Mouse (Mus musculus) ES-E14 (cell line): Measurements from ENCODE around the gene Aggf1. TPM values are rescaled to one million over a fixed set of nuclear protein-coding genes. Genes with fewer than 3 reads are reported as not detected.

Experiments used
- DNase-seq: peaks from one replicate; pipeline ENCODE4 v3.0.0-alpha.2; 2013; ENCODE audit warnings: low read depth, low spot score
- H3K27ac ChIP-seq: 2 replicates; pipeline ENCODE4 v1.5.1; 2012; ENCODE audit warnings: low read depth, mild to moderate bottlenecking, low read length, moderate library complexity, mixed read lengths; ENCODE audit not compliant: poor library complexity, insufficient read depth, severe bottlenecking
- H3K36me3 ChIP-seq: 2 replicates; pipeline ENCODE4 v1.6.1; 2012; ENCODE audit warnings: mild to moderate bottlenecking, low read length, moderate library complexity, mixed read lengths; ENCODE audit not compliant: control insufficient read depth, poor library complexity, insufficient read depth, severe bottlenecking
- H3K4me1 ChIP-seq, 2 experiments: fragments of 150-350 bp in 1 of 2; sonication (generic) in 1 of 2; 2 replicates each; pipeline ENCODE4 v1.6.1; 2012; ENCODE audit warnings: low read length in 2 of 2, mild to moderate bottlenecking in 1 of 2, mixed read lengths in 1 of 2; ENCODE audit not compliant: control insufficient read depth in 2 of 2, insufficient read depth in 2 of 2, poor library complexity in 1 of 2
- H3K4me3 ChIP-seq, 2 experiments: fragments of 150-350 bp in 1 of 2; sonication (generic) in 1 of 2; 2 replicates each; pipeline ENCODE4 v1.5.1; 2012; ENCODE audit warnings: low read length in 2 of 2, low read depth in 1 of 2, mild to moderate bottlenecking in 1 of 2, mixed read lengths in 1 of 2; ENCODE audit not compliant: insufficient read depth in 1 of 2, poor library complexity in 1 of 2, severe bottlenecking in 1 of 2
- H3K9ac ChIP-seq: 2 replicates; pipeline ENCODE4 v1.6.1; 2012; ENCODE audit warnings: low read depth, mild to moderate bottlenecking, low read length, mixed read lengths; ENCODE audit not compliant: poor library complexity, insufficient read depth, severe bottlenecking
- H3K9me3 ChIP-seq: fragments of 150-350 bp; sonication (generic); 2 replicates; pipeline ENCODE4 v1.6.1; 2012; ENCODE audit warnings: low read depth, mild to moderate bottlenecking, low read length; ENCODE audit not compliant: control insufficient read depth, insufficient read depth
- CHD2 ChIP-seq: IDR thresholded peaks from 2 replicates; pipeline ENCODE4 v1.6.1; 2014; ENCODE audit warnings: mild to moderate bottlenecking, low read depth, low read length, inconsistent platforms
- HCFC1 ChIP-seq: IDR thresholded peaks from 2 replicates; pipeline ENCODE4 v1.6.1; 2012; ENCODE audit warnings: low read length, inconsistent platforms, borderline replicate concordance; ENCODE audit not compliant: insufficient read depth
- MAFK ChIP-seq: IDR thresholded peaks from 2 replicates; pipeline ENCODE4 v1.6.1; 2014; ENCODE audit warnings: mild to moderate bottlenecking, low read depth, low read length, inconsistent platforms; ENCODE audit not compliant: insufficient read depth
- ZC3H11A ChIP-seq: IDR thresholded peaks from 2 replicates; pipeline ENCODE4 v1.6.1; 2012; ENCODE audit warnings: low read depth, mild to moderate bottlenecking, inconsistent platforms, low read length, borderline replicate concordance
- ZNF384 ChIP-seq: IDR thresholded peaks from 2 replicates; pipeline ENCODE4 v1.6.1; 2012; ENCODE audit warnings: low read depth, low read length, inconsistent platforms
- in situ Hi-C, 2 experiments: fragments of 600-800 bp; cut with MboI; formaldehyde crosslinking; loops; one replicate each; pipeline ENCODE4 v1.15.1; 2025; ENCODE audit warnings: low sequenced_read_pairs in 2 of 2, inconsistent platforms in 1 of 2; ENCODE audit not compliant: unreplicated experiment in 2 of 2
- total RNA-seq: library from RNA; depleted of rRNA; stranded (reverse); fragments of 300-350 nt; gene quantifications from 2 replicates; pipeline ENCODE4 v1.2.3, GENCODE M21; 2012; rRNA removed

Gene Aggf1
- 40.7 and 50.1 TPM in 2 replicates for total RNA-seq

DNA sequence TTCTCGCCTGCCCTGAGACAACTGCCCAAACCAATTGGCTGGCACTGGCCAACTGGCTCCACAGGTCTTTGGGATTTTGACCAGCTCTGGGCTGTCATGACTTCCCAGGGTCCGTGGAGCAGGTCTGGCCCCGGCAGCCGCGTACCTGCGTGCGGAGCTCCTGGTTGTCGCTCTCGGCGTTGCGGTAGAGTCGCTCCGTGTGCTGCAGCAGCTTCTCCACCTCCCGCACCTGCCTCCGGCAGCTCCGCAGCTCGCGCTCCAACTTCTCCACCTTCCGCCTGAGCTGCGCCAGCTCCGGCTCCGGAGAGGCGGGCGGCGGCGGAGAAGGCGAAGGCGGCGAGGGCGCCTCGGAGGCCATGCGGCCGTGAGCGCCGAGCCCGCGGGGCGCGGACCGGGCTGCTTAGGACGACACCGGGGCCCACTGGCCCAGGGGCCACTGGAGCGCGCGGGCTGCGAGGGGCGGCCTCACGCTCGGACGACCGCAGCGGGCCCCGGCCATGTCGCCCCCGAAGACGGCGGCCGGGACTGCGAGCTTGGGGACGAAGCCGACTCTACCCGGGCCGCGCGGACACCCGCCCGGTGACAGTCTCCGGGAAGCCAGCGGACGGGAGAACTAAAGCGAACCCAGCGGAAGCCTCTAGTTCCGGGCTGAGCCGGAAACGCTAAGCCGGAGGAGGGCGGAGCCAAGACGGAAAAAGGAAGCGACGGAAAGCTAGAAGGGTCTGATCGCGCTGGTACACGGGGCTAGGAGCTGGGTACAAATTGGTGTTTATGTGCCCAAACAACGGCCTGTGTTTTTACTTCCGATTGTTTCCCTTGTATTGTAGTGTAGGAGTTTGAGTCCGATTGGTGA is at the start of gene Aggf1:
TSS of gene Aggf1 (minus strand) at position 652 of the 853 bp plus-strand sequence.
- H3K4me1 ChIP-seq = peaks cover 3% of the 10 kb centered on the region in 2 experiments; a peak in 3 of 4 replicates
- H3K4me3 ChIP-seq = peak within 1 kb of the TSS; percentile 81 to 94
- peaks cover 4% of the 10 kb centered on the region for H3K36me3 ChIP-seq
- H3K9ac ChIP-seq = peak within 1 kb of the TSS; percentile 94
- peak; percentile 86 for DNase-seq
- H3K27ac ChIP-seq = no peak within 1 kb of the TSS
- TF ChIP-seq HCFC1 (peak; percentile 79), MAFK (no peak)
- in situ Hi-C loops = no loop called here
- no peaks in the 10 kb centered on the region for H3K9me3 ChIP-seq

- in situ Hi-C loops = no loop called here
- no peaks in the 10 kb centered on the region for H3K36me3 ChIP-seq
- no peak for TF ChIP-seq MAFK
- TF ChIP-seq HCFC1 = no peak
- no peak for TF ChIP-seq ZNF384
- no peak for TF ChIP-seq CHD2
- no peak for TF ChIP-seq ZC3H11A
- DNase-seq = no peak
- no peaks in the 10 kb centered on the region for H3K9me3 ChIP-seq
- H3K27ac ChIP-seq = no peak overlapping the region
- H3K4me3 ChIP-seq = no peak overlapping the region
- no peak overlapping the region for H3K9ac ChIP-seq
- H3K4me1 ChIP-seq = no peaks in the 10 kb centered on the region
Observed at GRCm38 (mm10) chr13:95424932-95425331, 49.8 kb upstream of the Aggf1 start.

- in situ Hi-C loops = no loop called here
- DNase-seq = no peak
- H3K4me3 ChIP-seq = no peak overlapping the region
Observed at GRCm38 (mm10) chr13:95419204-95419749, 44.1 kb upstream of the Aggf1 start.

GRCm38 (mm10) chr13:95418575-95419203 is 43.5 kb upstream of the Aggf1 start:
- Histone ChIP-seq H3K36me3 (no peaks in the 10 kb centered on the region), H3K27ac (no peak overlapping the region), H3K9me3 (no peaks in the 10 kb centered on the region), H3K9ac (no peak overlapping the region), H3K4me1 (no peaks in the 10 kb centered on the region), H3K4me3 (no peak overlapping the region)
- no peak for TF ChIP-seq CHD2
- TF ChIP-seq MAFK = no peak
- TF ChIP-seq HCFC1 = no peak
- TF ChIP-seq ZNF384 = no peak
- no peak for TF ChIP-seq ZC3H11A
- no peak for DNase-seq
- in situ Hi-C loops = no loop called here

More at GRCm38 (mm10) chr13:95419204-95419749, 44.1 kb upstream of the Aggf1 start:
- TF ChIP-seq ZC3H11A (no peak), CHD2 (no peak), ZNF384 (no peak), MAFK (no peak), HCFC1 (no peak)
- H3K4me1 ChIP-seq = no peaks in the 10 kb centered on the region
- H3K9me3 ChIP-seq = no peaks in the 10 kb centered on the region
- no peaks in the 10 kb centered on the region for H3K36me3 ChIP-seq
- no peak overlapping the region for H3K27ac ChIP-seq
- H3K9ac ChIP-seq = no peak overlapping the region
